Mouse (Mus musculus) embryo, embryonic 9.5 days (tissue): ENCODE results near the gene St6galnac5.

Experiments
- DNase-seq: peaks from one replicate; pipeline ENCODE4 v3.0.0-alpha.2; 2017; ENCODE audit errors: extremely low spot score

Gene St6galnac5

GRCm38 (mm10) chr3:152950914-152951313 is 31.1 kb downstream of the St6galnac5 start:
- DNase-seq = no peak

- DNase-seq = no peak
Observed at GRCm38 (mm10) chr3:152950299-152950698, 31.7 kb downstream of the St6galnac5 start.

DNA sequence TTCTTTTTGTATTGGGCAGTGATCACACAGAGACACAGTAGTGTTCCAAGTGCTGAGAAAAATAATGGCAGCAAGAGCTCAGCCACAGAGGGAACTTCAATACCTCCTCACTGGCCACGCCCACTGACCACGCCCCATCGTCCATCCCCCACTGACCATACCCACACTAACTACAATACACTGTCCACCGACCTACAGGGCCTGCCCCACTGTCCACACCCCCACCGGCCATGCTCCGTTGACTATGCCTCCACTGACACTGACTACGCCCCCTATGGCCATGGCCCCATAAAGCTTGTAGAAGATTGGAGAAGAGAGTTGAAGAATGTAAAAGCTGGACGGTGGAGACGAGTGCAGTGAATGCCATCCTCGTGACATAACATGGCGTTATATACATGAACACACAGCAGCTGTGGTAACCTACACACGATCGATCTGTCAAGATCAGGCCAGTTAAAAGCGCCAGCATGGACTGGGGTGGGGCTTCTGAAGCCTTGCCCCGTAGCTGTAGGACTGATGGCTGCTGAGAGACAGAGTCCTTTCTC is 32.7 kb downstream of the St6galnac5 start:
- no peak for DNase-seq

- no peak for DNase-seq
Observed at GRCm38 (mm10) chr3:152948556-152948955, 33.5 kb downstream of the St6galnac5 start.

- no peak for DNase-seq
Observed at GRCm38 (mm10) chr3:152947031-152947640, 34.9 kb downstream of the St6galnac5 start.

DNA sequence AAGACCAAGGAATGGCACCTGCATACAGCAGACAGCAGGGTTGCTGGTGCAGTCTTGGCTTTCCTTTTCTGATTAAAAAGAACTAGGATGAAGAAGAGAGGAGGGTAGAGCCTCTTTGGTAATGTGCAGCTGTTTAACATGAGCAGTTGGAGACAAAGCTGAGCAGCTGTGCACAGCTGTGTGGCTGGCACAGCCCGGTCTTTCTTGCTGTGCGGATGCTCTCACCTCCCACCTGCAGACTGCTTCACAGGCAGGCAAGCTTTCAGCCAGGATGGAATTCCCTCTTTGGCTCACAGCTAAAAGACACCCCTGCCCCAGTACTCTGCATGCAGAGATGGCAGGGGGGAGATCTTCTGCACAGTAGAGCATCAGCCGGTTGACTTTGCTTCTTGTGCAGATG is 37.3 kb downstream of the St6galnac5 start:
- DNase-seq = no peak

DNA sequence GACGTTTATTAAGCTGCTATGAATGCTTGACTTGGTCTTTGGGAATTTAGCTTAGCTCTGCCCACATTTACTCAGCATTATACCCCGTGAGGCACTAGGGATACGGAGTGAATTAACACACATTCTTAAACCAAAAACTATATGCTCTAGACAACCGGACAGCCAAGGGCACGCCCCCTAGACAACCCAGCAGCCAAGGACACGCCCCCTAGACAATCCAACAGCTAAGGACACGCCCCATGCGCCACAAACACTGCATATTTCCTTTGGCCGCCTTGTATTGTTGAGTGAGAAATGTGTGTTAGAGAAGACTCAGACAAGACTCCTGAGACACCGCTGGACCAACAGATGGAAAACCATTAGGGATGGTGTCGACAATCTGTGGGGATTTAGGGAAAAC is 39.1 kb downstream of the St6galnac5 start:
- DNase-seq = no peak

DNA sequence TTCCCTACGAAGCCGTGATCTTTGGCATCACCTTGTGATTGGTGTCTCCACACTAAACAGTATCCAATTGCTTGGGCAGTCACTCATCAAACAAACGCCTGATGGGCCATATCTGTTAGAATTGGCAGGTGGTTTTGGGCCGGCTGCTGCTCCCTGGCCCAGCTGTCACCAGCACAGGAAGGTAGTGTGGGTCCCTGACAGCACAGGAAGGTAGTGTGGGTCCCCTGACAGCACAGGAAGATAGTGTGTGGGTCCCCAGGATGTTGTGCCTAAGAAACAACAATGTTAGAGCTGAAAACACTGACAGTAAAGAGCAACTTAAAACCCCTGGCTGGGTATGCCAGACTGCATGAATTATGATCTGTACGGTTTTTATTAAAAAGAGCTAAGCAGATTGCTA is 40.4 kb downstream of the St6galnac5 start:
- no peak for DNase-seq

GRCm38 (mm10) chr3:152936313-152936712 is 45.7 kb downstream of the St6galnac5 start:
- no peak for DNase-seq

- no peak for DNase-seq
Observed at GRCm38 (mm10) chr3:152933737-152934136, 48.3 kb downstream of the St6galnac5 start.

- no peak for DNase-seq
Observed at GRCm38 (mm10) chr3:152932544-152932943, 49.5 kb downstream of the St6galnac5 start.

DNA sequence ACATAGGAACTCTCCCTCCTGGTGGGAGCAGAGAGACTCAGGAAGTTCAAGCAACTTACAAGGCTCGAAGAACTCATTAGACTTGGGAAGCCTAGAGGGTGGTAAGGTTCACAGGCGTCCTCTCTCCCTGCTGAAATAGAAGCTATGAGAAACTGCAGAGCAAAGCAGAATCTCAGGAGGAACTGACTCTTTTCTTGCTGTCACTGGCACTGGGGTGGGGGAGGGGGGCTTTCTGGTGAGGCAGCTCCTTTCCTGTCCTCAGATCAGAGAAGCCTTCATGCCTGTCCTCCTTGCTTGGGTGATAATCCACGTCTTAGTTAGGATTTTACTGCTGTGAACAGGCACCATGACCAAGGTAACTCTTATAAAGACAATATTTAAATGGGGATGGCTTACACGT is 50.0 kb downstream of the St6galnac5 start:
- no peak for DNase-seq

GRCm38 (mm10) chr3:152931354-152931753 is 50.7 kb downstream of the St6galnac5 start:
- no peak for DNase-seq

DNA sequence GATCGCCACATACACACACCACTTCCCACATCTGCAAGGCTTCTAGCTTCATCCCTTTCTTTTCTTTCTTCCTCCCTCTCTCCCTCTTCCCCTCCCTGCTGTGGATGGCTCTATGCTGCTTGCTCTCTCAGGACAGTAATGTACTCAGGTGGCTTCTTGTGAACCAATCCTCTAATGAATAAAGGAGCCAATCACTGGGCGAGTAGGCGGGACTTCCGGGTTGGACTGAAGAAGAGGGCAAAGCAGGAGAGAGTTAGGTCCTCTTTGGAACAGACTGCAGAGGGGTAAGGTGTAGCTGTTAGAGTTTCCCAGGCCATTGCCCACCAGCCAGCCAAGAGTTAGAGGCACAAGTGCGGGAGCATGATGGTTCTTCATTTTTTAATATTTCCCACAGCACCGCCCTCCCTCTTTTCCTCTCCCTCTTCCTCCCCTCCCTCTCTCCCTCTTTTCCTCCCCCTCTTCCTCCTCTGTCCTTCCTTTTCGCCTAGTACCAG is 52.2 kb downstream of the St6galnac5 start:
- DNase-seq = no peak

- no peak for DNase-seq
Observed at GRCm38 (mm10) chr3:152929256-152929787, 52.7 kb downstream of the St6galnac5 start.

- peak; percentile 22 for DNase-seq
Observed at GRCm38 (mm10) chr3:152928287-152928975, 53.6 kb downstream of the St6galnac5 start.

DNA sequence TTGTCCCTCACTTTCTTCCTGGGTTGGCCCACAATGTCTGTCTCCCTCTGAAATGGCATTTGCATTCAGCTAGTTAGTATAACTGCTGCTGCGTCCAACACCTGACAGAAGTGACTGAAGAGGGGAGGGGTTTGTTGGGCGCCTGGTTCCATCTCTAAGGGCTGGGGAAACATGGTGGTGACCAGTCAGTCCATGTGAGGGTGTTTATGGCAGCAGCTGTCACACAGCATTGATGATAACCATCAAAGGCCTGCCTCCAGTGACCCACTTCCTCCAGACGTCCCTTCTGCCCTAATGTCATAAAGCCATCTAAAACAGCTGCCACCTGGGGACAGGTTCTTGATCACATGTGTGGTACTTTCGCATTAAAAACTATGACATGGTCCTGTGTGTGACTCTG is 55.9 kb downstream of the St6galnac5 start:
- DNase-seq = no peak

DNA sequence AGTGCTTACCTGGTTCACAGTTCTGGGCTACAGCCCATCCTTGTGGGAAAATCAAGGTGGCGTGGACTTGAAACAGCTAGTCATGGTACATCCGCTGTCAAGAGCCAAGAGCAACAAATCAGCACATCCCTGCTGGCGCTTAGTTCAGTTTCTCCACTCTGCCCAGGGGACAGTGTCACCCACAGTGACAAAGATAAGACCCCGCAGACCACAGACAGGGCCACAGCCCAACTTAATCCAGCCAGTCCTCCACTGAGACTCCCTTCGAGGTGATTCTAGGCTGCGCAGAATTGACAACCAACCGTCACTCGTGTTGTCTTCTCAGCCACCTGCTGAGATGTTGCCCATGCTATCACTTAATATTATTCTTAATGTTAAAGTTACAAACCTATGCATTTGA is 56.7 kb downstream of the St6galnac5 start:
- DNase-seq = no peak

DNA sequence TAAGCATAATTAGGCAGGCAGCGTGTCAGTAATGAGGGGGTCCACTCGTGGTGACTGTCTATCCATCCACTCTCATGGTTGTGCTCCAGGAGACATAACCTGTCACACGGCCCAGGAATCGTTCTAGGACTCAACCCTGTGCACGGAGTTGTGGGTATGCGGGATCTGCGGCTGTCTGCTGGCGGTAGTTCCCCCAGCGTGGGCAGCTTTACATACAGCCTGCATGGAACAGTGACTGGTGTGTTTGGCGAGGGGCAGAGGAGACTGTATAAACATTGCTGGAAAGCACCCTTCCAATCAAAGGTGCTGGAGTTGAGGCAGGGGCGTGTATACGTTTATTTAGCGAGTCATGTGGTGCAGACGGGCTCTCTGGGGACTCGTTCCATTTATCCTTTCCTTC is 58.5 kb downstream of the St6galnac5 start:
- DNase-seq = no peak

DNA sequence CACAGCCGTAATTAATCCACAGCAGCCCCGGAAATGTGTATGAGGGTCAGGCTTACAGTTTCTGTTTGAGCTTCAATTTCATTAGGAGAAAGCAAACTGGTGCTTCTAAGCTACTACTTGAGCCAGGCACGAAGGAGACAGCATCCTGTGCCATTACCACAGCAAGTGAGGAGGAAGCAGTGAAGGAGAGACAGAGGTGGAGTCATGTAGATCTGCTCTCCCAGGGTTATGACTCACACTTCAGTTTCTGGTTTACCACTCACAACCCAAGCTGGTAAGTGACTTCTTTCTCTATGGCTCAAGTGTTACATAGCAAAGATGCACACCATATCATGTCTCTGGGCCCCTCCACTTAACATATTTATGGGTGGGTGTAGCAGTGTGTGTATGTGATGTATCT is 61.7 kb downstream of the St6galnac5 start:
- no peak for DNase-seq

DNA sequence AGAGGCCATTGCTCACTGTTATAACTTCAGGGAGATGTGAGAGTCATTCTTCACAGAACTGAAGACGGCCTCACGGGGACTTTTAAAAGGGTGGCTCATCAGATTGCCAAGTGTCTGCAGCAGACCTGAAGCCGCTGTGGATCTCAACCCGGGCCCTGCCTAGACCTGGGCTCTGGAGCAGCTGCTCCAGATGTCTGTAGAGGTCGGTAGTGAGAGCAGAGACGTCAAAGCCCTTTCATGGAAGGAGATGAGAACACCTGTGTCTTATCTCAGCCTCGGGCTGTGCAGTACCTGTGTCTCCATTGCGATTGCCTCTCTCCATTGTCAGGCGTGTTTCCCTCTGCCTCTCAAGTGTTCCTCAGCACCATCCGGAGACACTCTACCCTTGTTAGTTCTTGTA is 62.9 kb downstream of the St6galnac5 start:
- DNase-seq = no peak

GRCm38 (mm10) chr3:152917579-152917978 is 64.5 kb downstream of the St6galnac5 start:
- no peak for DNase-seq

DNA sequence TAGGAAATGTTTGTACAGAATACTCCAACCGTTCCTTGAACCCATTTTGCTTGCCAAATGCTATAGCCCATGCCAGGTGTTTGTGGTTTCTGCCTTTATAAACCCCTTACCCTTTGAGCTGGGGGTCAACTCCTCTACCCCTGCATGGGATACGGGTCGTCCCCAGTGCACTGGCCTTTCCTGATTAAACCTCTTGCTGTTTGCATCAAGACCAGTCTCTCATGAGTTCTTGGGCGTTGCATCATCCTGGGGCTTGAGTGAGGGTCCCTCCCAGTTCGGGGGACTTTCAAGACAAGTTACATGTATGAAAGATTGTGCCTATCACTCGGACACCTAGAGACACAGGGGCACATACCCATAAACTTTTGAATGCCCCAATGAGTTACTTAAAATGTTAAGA is 67.7 kb downstream of the St6galnac5 start:
- no peak for DNase-seq
